Mouse (Mus musculus): Measurements from ENCODE around the gene Ildr1. TPM values are rescaled to one million over a fixed set of nuclear protein-coding genes. Genes with fewer than 3 reads are reported as not detected.
A peak's percentile ranks its signal among the peaks of the same experiment; 100 is the strongest.

Gene Ildr1
- polyA plus RNA-seq, 1 experiment from 2014 or later = not detected

- no peak within 1 kb of the TSS for H3K9ac ChIP-seq (ENCODE audit: low read depth, low read length)
- no peaks in the 10 kb centered on the region for H3K4me1 ChIP-seq (replicated peaks; ENCODE audit: control insufficient read depth, insufficient read depth, low read length)
- H3K4me3 ChIP-seq (ENCODE audit: low read depth, low read length) = no peak within 1 kb of the TSS
- ATAC-seq (replicated peaks; ENCODE audit: low FRiP score) = no peak
- WGBS = 52% methylated on average over 13 of the region's 13 CpGs
- no peaks in the 10 kb centered on the region for H3K9me3 ChIP-seq (ENCODE audit: control insufficient read depth, low read length)
- no peak for DNase-seq (ENCODE audit: low spot score)
- no peaks in the 10 kb centered on the region for H3K36me3 ChIP-seq (ENCODE audit: control insufficient read depth, insufficient read depth, low read length)
- H3K4me2 ChIP-seq = peak within 1 kb of the TSS; percentile 17; the same call in 1 of the 2 replicates
- H3K27ac ChIP-seq (ENCODE audit: low read depth, low read length) = no peak within 1 kb of the TSS
- H3K27me3 ChIP-seq (replicated peaks; ENCODE audit: control insufficient read depth, insufficient read depth, low read length) = no peaks in the 10 kb centered on the region
These were observed 28.0 kb upstream of the Ildr1 start, which contains the start of gene Cd86 for GRCm38 (mm10) chr16:36665782-36666181. TSS of gene Cd86 (minus strand) at chr16:36666081.

- 62% methylated on average over 10 of the region's 10 CpGs for WGBS
These were observed 27.2 kb upstream of the Ildr1 start for GRCm38 (mm10) chr16:36666448-36667017.

DNA sequence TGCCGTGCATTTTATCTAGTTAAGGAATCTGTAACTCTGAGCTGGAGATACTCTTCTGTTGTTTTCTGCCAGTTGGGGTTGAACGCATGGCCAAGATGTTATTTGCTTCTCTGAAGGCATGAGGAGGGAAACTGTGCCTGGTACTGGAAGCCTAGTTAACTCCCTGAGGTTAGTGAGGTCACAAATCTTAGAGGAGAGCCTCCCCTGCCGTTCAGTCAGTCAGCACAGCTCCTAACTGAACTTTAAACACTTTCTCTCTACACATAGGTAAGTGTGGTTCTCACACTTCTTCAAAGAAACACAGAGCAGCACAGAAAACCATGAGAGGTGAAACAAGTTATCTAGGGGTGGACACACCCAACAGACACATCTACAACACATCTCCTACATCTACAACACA is 23.2 kb upstream of the Ildr1 start:
- Histone ChIP-seq H3K9me3 (ENCODE audit: control insufficient read depth, low read length) (no peaks in the 10 kb centered on the region), H3K4me2 (no peak overlapping the region), H3K4me1 (replicated peaks; ENCODE audit: control insufficient read depth, insufficient read depth, low read length) (no peaks in the 10 kb centered on the region), H3K4me3 (ENCODE audit: low read depth, low read length) (no peak overlapping the region), H3K36me3 (ENCODE audit: control insufficient read depth, insufficient read depth, low read length) (no peaks in the 10 kb centered on the region), H3K27ac (ENCODE audit: low read depth, low read length) (no peak overlapping the region), H3K9ac (ENCODE audit: low read depth, low read length) (no peak overlapping the region), H3K27me3 (replicated peaks; ENCODE audit: control insufficient read depth, insufficient read depth, low read length) (no peaks in the 10 kb centered on the region)
- DNase-seq (ENCODE audit: low spot score) (no peak), ATAC-seq (replicated peaks; ENCODE audit: low FRiP score) (no peak)
- 79% methylated on average over 3 of the region's 3 CpGs for WGBS

More at GRCm38 (mm10) chr16:36666448-36667017, 27.2 kb upstream of the Ildr1 start:
- no peak overlapping the region for H3K9ac ChIP-seq (ENCODE audit: low read depth, low read length)
- H3K9me3 ChIP-seq (ENCODE audit: control insufficient read depth, low read length) = no peaks in the 10 kb centered on the region
- no peaks in the 10 kb centered on the region for H3K4me1 ChIP-seq (replicated peaks; ENCODE audit: control insufficient read depth, insufficient read depth, low read length)
- no peaks in the 10 kb centered on the region for H3K27me3 ChIP-seq (replicated peaks; ENCODE audit: control insufficient read depth, insufficient read depth, low read length)
- DNase-seq (ENCODE audit: low spot score) (no peak), ATAC-seq (replicated peaks; ENCODE audit: low FRiP score) (no peak)
- H3K4me2 ChIP-seq = no peak overlapping the region
- H3K36me3 ChIP-seq (ENCODE audit: control insufficient read depth, insufficient read depth, low read length) = no peaks in the 10 kb centered on the region
- no peak overlapping the region for H3K4me3 ChIP-seq (ENCODE audit: low read depth, low read length)
- no peak overlapping the region for H3K27ac ChIP-seq (ENCODE audit: low read depth, low read length)

- Histone ChIP-seq H3K4me2 (no peak overlapping the region), H3K27me3 (replicated peaks; ENCODE audit: control insufficient read depth, insufficient read depth, low read length) (no peaks in the 10 kb centered on the region), H3K9me3 (ENCODE audit: control insufficient read depth, low read length) (no peaks in the 10 kb centered on the region), H3K4me3 (ENCODE audit: low read depth, low read length) (no peak overlapping the region), H3K27ac (ENCODE audit: low read depth, low read length) (no peak overlapping the region), H3K36me3 (ENCODE audit: control insufficient read depth, insufficient read depth, low read length) (no peaks in the 10 kb centered on the region), H3K4me1 (replicated peaks; ENCODE audit: control insufficient read depth, insufficient read depth, low read length) (no peaks in the 10 kb centered on the region), H3K9ac (ENCODE audit: low read depth, low read length) (no peak overlapping the region)
- 71% methylated on average over 4 of the region's 4 CpGs for WGBS
- ATAC-seq (replicated peaks; ENCODE audit: low FRiP score) (no peak), DNase-seq (ENCODE audit: low spot score) (no peak)
These were observed 20.6 kb upstream of the Ildr1 start for GRCm38 (mm10) chr16:36673196-36673595.

DNA sequence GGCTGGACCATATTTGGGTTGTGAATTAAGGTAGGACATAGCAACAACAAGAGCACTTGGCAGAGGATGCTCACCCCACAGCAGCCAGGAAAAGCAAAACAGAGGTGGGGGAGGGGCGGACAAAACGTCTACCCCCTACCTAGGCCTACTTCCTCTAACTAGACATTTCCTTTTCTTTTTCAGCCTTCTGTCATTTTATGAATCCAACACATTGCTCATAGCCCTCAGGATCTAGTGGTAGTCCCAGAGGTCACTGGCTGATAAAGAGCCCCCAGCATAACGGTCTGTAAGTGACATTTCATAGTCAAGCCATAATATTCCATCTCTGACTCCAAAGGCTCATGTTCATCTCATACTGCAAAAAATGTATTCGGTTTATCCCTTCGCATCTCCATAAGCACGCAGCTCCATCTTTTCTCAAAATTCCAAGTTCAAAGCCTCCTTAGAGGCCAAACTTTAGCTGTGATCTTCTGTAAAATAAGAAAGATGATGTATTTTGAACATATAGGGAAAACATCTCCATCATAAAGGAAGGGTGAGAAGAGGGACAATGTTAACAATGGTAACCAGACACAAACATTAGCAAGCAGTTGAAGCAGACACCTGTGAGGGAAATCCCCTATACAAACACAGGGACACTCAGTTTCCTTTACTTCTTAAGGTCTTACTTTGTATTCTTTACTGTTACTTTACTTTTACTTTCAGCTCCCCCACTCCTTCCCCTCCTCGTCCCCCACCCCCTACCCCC is 19.1 kb upstream of the Ildr1 start:
- no peaks in the 10 kb centered on the region for H3K27me3 ChIP-seq (replicated peaks; ENCODE audit: control insufficient read depth, insufficient read depth, low read length)
- no peak overlapping the region for H3K9ac ChIP-seq (ENCODE audit: low read depth, low read length)
- no peak overlapping the region for H3K27ac ChIP-seq (ENCODE audit: low read depth, low read length)
- H3K36me3 ChIP-seq (ENCODE audit: control insufficient read depth, insufficient read depth, low read length) = no peaks in the 10 kb centered on the region
- no peaks in the 10 kb centered on the region for H3K4me1 ChIP-seq (replicated peaks; ENCODE audit: control insufficient read depth, insufficient read depth, low read length)
- H3K9me3 ChIP-seq (ENCODE audit: control insufficient read depth, low read length) = no peaks in the 10 kb centered on the region
- no peak for DNase-seq (ENCODE audit: low spot score)
- no peak overlapping the region for H3K4me2 ChIP-seq
- WGBS = 62% methylated on average over 7 of the region's 7 CpGs
- no peak overlapping the region for H3K4me3 ChIP-seq (ENCODE audit: low read depth, low read length)
- ATAC-seq (replicated peaks; ENCODE audit: low FRiP score) = no peak

DNA sequence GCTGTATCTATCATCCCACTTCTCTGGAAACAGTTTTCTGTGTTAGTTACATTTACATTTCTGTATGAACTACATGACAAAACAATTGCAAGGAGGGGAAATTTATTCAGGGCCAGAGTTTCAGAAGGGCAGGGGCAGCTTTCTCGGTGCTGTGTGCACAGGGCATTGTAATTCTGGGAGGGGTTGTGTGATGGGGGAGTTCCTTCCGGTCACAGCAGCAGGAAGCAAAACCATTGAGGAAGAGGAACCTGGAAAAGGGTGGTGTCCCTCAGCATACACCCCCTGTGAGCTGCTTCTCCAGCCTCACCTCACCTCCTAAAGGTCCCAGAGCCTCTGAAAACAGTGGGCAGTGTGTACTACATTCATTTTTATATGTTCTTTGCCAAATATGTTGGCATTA is 18.5 kb upstream of the Ildr1 start:
- Histone ChIP-seq H3K9ac (ENCODE audit: low read depth, low read length) (no peak overlapping the region), H3K9me3 (ENCODE audit: control insufficient read depth, low read length) (no peaks in the 10 kb centered on the region), H3K27ac (ENCODE audit: low read depth, low read length) (no peak overlapping the region), H3K36me3 (ENCODE audit: control insufficient read depth, insufficient read depth, low read length) (no peaks in the 10 kb centered on the region), H3K4me1 (replicated peaks; ENCODE audit: control insufficient read depth, insufficient read depth, low read length) (no peaks in the 10 kb centered on the region), H3K27me3 (replicated peaks; ENCODE audit: control insufficient read depth, insufficient read depth, low read length) (no peaks in the 10 kb centered on the region), H3K4me2 (no peak overlapping the region), H3K4me3 (ENCODE audit: low read depth, low read length) (no peak overlapping the region)
- WGBS = 24% methylated on average over 2 of the region's 2 CpGs
- no peak for DNase-seq (ENCODE audit: low spot score)
- ATAC-seq (replicated peaks; ENCODE audit: low FRiP score) = no peak

DNA sequence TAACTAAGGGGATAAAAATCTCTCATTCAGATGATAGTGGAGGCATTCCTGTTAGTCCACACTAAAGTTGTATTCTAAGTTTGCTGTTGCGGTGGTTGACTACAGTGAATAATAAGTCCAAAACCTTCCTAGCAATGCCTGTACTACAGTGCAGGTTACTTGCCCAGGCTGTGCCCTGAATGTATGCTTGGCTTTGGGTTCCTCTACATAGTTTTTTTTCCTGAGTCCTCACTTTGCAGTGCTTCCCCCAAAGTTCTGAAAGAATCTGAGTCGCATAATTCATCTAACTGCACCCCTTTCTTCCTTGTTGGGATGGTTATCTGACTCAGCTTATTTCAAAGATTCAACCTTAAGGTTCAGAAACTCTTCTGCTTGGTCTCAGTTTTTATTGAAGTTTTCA is 17.9 kb upstream of the Ildr1 start:
- H3K9me3 ChIP-seq (ENCODE audit: control insufficient read depth, low read length) = no peaks in the 10 kb centered on the region

GRCm38 (mm10) chr16:36681829-36682228 is 11.9 kb upstream of the Ildr1 start:
- Histone ChIP-seq H3K4me3 (ENCODE audit: low read depth, low read length) (no peak overlapping the region), H3K4me1 (replicated peaks; ENCODE audit: control insufficient read depth, insufficient read depth, low read length) (no peaks in the 10 kb centered on the region), H3K9ac (ENCODE audit: low read depth, low read length) (no peak overlapping the region), H3K36me3 (ENCODE audit: control insufficient read depth, insufficient read depth, low read length) (no peaks in the 10 kb centered on the region), H3K27ac (ENCODE audit: low read depth, low read length) (no peak overlapping the region), H3K27me3 (replicated peaks; ENCODE audit: control insufficient read depth, insufficient read depth, low read length) (no peaks in the 10 kb centered on the region), H3K4me2 (no peak overlapping the region), H3K9me3 (ENCODE audit: control insufficient read depth, low read length) (no peaks in the 10 kb centered on the region)
- ATAC-seq (replicated peaks; ENCODE audit: low FRiP score) = no peak
- WGBS = 83% methylated on average over 3 of the region's 3 CpGs
- DNase-seq (ENCODE audit: low spot score) = no peak

More for the DNA sequence above, 17.9 kb upstream of the Ildr1 start:
- Histone ChIP-seq H3K4me3 (ENCODE audit: low read depth, low read length) (no peak overlapping the region), H3K27me3 (replicated peaks; ENCODE audit: control insufficient read depth, insufficient read depth, low read length) (no peaks in the 10 kb centered on the region), H3K27ac (ENCODE audit: low read depth, low read length) (no peak overlapping the region), H3K4me2 (no peak overlapping the region), H3K4me1 (replicated peaks; ENCODE audit: control insufficient read depth, insufficient read depth, low read length) (no peaks in the 10 kb centered on the region), H3K36me3 (ENCODE audit: control insufficient read depth, insufficient read depth, low read length) (no peaks in the 10 kb centered on the region), H3K9ac (ENCODE audit: low read depth, low read length) (no peak overlapping the region)
- no peak for ATAC-seq (replicated peaks; ENCODE audit: low FRiP score)
- DNase-seq (ENCODE audit: low spot score) = no peak
- WGBS = 80% methylated on average over 2 of the region's 2 CpGs

All from liver, embryonic 11.5 days (tissue).